Mouse (Mus musculus): ENCODE results near the gene Leo1. TPM values are rescaled to one million over a fixed set of nuclear protein-coding genes. Genes with fewer than 3 reads are reported as not detected.
"Not testable (repeated sequence)": the region's sequence is repeated elsewhere in the genome, so short reads cannot be mapped to it uniquely, and the experiment has no call there.

Gene Leo1
- total RNA-seq, 2 experiments from 2014 or later: 36.6 to 76.8 TPM

DNA sequence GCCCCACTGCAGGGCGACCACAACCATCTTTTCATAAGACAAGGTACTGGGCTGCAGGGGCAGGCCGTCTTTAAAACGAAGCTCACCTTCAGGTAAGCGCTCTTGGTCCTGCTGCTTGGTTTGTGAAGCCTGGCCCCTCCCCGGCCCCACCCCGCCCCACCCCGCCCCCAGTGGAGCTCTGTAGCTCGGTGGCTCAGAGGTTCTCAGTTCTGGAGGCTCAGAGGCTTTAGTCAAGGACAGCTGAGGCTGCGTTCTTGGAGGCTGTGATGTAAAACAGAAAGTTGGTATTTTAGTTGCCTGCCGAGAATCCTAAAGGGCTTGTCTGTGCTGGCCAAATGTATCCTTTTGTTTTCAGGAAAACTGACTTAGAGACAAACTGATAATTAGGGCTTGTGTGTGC, 14.4 kb downstream of the Leo1 start:
- ATAC-seq (replicated peaks; ENCODE audit: low FRiP score, low TSS enrichment, poor library complexity, severe bottlenecking): no peak

DNA sequence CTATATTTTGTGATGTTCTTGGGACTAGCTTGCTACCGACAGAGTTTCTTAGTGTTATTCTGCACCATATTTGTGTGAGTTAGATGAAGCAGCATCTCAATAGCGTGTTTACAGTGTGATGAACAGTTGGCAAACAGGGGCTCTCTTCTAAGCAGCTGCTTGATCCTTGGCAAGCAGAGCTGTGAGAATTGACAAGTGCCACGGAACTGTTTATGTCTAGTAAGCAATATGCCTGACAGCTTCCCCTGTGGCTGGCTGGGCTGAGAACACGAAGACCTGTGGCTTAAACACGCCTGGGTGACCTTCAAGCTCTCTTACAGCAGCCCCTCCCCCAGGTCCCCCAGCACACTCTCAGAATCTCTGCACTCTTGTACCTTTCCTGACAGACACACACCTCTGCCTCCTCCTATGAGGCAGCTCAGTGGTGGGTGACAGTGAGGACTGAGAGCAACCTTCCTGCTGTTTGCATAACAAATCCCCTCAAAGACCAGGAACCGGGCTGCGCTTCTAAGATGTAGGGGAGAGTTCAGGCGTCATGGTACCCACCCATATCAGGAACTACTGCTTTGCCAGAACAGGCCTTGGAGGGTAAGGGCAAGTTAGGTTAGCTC, 21.8 kb downstream of the Leo1 start:
- ATAC-seq (replicated peaks; ENCODE audit: low FRiP score, low TSS enrichment, poor library complexity, severe bottlenecking): no peak

DNA sequence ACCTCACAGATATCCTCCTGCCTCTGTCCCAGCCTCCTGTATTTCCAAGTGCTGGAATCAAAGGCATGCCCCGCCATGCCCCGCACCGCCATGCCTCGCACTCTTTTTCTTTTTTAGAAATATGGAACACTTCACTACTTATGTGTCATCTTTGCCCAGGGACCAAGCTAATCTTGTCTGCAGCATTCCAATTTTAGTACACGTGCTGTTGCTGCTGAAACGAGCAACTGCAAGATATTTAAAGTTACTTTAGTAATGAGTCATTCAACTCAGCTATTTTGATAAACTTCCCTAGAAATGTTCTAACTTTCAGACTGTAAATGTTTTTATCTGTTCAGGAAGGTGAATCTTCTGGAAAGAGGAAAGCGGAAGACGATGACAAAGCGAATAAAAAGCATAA, 24.5 kb downstream of the Leo1 start:
- no peak for ATAC-seq (replicated peaks; ENCODE audit: low FRiP score, low TSS enrichment, poor library complexity, severe bottlenecking)

DNA sequence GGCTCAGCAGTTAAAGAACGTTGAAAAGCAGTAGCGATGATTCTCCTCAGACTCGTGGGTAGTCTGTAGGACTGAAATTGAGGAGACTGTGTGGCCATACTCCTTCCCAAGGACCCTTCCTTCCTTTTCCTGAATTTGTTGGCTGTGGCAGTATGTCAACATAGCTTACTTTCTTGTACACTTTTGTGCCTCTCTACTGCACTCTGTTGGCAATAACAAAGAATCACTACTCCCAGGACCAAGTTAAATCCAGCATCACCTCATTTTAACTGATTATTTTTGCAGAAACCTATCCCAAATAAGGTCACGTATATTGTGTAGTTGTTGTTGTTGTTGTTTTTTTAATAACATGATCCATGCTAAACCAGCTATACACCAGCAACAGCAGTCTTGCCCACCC, 25.3 kb downstream of the Leo1 start:
- ATAC-seq (replicated peaks; ENCODE audit: low FRiP score, low TSS enrichment, poor library complexity, severe bottlenecking): no peak; the same call in 1 of the 2 replicates

DNA sequence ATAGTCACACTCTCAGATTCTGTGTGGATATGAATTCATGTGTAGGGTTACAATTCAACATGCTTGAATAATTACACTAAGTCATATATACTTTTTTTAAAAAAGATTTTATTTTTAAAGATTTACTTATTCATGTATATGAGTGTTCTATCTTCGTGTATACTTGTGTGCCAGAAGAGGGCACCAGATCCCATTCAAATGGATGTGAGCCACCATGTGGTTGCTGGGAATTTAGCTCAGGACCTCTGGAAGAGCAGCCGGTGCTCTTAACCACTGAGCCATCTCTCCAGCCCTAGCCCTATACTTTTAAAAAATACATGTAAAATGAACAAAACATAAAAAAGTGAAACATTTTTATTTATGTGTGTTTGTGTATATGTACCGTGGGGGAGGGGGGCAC, 26.3 kb downstream of the Leo1 start:
- ATAC-seq (replicated peaks; ENCODE audit: low FRiP score, low TSS enrichment, poor library complexity, severe bottlenecking): no peak

DNA sequence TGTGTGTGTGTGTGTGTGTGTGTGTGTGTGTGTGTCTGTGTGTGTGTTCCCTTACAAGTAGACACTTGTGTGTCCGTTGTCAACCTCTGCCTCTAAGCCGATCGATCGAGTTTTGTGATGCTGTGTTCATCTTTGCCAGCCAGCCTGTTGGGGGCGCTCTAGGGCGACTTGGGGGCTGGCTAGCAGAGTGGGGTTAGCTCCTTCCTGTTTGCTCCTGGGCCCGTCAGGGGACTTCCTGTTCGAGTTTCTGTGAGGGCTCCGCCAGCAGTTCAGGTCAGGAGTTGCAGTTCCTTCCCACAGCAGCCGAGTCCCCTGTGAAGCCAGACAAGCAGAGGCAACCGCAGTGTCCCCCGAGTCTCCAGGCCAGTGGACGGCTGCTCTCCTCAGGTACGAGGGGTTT, 27.0 kb downstream of the Leo1 start:
- ATAC-seq (replicated peaks; ENCODE audit: low FRiP score, low TSS enrichment, poor library complexity, severe bottlenecking): peak; percentile 62

DNA sequence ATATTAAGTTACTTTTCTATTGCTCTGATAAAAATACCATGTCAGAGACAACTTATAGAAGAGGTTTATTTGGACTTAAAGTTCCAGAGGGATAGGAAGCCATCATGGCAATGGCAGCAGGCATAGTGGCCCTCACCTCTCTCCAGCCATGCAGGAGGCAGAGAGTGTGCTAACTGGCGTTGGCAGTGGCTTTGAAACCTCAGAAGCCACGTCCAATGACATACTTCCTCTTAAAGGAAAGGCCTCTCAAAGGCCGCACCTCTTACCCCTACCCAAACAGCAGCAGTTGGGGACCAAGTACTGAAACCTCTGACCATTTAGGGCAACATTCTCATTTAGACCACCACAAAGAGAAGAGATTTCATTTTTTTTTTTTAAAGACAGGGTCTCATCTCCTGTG, 35.9 kb downstream of the Leo1 start:
- no peak for ATAC-seq (replicated peaks; ENCODE audit: low FRiP score, low TSS enrichment, poor library complexity, severe bottlenecking)

DNA sequence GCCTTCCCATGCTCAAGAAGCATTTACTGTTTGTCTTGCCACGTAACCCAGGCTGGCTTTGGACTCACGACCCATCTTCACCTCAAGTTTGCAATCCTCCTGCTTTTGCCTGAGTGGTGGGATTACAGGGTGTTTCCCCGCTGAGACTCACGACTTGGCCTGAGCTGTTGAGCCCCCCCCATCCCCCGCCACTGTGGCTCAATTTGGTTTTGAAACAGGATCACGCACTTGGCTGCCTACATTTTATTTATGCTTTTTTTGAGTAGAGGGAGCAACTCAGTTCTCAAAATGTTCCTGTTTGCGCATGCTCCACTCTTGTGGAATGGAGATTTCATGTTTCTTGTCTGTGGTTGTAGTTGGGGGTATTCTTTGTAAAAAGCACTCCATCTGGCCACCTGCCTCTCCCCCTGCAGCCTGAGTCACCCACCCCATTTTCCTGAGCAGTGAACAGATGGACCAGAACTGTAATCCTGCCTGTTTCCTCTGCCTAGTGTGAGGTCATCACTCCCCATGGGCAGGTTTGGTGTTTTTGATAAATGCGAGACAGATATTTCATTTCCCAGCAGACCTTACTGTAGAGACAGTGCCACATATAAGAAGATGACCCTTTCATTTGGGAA, 37.9 kb downstream of the Leo1 start:
- ATAC-seq (replicated peaks; ENCODE audit: low FRiP score, low TSS enrichment, poor library complexity, severe bottlenecking): no peak

DNA sequence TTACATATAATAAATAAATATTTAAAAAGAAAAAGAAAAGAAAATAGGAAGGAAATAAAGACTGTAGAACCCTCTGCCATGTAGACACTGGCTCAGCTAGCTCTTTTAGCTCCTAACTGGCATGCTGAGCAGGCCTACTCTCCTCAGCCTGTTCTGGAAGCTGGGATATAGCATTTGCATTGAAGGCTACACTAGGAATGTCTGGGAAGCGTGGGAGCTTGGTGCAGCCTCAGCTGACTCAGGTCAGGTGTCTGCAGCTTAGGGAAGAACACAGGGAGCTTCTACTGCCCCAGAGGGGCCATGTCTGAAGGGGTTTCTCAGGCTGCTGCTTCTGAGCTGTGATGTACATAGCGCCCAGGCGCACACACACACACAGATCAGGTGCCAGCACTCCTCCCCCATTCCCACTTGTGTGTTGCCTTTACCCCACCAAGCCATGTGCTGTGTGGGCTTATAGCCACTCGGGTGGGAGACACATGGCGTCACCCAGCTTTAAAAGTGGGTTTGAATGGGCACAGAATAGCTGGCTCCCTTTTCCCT, 39.3 kb downstream of the Leo1 start:
- ATAC-seq (replicated peaks; ENCODE audit: low FRiP score, low TSS enrichment, poor library complexity, severe bottlenecking): no peak

DNA sequence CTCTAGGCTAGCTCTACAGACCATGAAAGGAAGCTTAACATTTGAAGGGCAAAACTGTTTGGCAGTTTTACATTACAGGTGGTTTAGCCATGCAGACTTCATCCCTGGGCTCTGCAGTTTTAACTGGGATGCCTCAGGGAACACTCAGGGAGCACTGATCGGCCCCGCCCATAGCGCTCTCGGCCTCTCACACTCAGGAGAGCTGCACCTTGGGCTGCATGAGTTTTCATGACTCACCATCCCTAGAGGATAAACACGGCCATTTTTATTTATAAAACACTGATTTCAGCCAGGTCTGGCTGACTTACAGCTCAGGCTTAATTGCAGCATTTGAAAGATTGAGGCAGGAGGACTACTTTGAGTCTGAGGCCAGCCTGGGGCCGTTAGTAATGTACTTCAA, 43.9 kb downstream of the Leo1 start:
- no peak for ATAC-seq (replicated peaks; ENCODE audit: low FRiP score, low TSS enrichment, poor library complexity, severe bottlenecking)

DNA sequence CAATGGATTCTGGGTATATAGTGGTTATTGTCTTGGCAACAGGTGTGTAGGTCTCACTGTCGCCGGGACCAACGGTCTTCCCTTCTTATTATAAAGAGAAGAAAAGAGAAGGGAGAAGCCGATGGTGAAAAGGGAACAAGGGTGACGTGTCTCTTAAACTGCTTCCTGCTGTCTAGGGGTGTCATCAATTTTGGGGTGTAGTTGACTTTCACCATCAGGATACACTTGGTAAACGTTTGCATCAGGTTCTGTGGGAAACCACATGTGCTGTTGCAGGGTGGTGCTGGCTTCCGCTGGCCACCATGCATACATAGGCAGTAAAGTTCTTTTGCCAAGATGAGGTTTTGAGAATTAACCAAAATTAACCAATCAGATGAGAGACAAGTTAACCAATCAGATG, 46.9 kb downstream of the Leo1 start:
- not testable (repeated sequence) for ATAC-seq (replicated peaks; ENCODE audit: low FRiP score, low TSS enrichment, poor library complexity, severe bottlenecking)

DNA sequence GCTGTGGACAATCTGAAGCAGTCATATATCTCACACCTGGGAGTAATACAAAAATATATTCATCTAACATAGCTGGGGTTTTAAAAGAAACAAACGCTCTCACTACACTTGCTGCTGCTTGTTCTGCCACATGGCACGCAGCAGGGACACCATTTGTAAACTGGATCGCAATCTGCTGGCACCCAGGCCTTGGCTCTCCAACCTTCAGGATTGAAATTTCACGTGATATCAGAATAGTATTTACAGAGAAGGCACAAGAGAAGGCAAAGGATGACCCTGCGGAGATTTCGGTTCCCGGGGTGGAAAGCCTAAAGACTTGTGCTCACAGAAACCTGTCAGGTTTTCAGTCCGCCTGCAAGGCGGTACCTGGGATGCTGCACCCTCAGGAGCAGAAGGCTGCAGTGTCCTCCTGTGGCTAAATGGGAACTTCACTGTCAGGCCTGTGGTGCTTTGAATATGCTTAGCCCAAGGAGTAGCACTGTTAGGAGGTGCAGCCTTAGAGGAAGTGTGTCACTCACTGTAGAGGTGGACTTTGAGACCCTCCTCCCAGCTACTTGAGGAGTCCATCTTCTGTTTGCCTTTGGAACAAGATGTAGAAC, 53.2 kb downstream of the Leo1 start:
- ATAC-seq (replicated peaks; ENCODE audit: low FRiP score, low TSS enrichment, poor library complexity, severe bottlenecking): no peak

DNA sequence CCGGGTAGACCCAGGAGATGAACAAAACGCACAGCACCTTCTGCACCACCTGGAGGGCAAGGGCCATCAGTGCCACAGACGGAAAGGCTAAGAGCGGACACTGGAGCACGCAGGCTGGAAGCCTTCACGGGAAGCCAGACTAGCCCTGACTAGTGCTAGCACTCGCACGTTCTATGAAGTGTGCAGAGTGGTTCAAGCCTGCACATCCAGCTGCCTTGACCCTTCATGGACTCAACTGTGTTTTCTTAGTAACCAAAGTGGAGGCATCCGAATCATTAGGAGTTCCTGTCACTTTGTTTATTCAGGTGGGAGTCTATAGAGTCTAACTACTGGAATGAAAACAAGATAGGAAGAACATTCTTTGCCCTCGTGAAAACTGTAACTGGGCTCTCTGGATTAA, 54.6 kb downstream of the Leo1 start:
- ATAC-seq (replicated peaks; ENCODE audit: low FRiP score, low TSS enrichment, poor library complexity, severe bottlenecking): no peak

DNA sequence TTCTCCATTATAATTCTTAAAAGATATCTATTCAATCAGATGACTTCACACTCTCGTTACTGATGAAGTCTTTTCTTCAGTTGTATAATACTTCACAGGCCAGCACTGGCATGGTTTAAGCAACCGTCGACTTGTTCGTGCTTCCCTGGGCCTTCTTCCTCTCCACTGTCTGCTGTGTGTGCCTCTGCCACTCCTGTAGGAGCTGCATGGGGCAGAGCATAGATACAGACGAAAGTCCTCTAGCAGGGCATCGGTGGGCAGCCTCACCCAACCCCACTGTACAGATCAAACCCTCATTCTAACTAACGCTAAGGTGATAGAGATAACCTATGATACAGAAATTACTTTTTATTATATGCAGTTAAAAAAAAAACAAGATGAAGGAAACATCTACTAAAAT, 57.2 kb downstream of the Leo1 start:
- no peak for ATAC-seq (replicated peaks; ENCODE audit: low FRiP score, low TSS enrichment, poor library complexity, severe bottlenecking)

DNA sequence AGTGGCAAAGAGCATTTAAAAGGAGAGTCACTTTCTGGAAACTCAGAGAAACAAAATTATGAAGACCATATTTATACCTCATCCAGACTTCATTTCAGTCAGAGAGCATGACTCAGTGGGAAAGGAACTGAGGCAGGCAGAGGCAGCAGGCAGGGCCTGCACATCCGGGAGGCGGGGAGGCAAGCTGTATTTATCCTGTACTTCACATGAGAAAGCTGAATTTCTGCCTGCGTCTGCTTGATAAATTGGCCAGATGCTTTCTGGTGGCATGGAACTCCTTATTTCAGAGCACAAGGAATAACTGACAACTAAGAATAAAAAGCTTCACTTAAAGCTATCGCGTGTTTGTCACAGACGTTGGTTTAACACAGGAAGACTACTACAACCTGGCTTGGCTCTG, 63.0 kb downstream of the Leo1 start:
- no peak for ATAC-seq (replicated peaks; ENCODE audit: low FRiP score, low TSS enrichment, poor library complexity, severe bottlenecking)

DNA sequence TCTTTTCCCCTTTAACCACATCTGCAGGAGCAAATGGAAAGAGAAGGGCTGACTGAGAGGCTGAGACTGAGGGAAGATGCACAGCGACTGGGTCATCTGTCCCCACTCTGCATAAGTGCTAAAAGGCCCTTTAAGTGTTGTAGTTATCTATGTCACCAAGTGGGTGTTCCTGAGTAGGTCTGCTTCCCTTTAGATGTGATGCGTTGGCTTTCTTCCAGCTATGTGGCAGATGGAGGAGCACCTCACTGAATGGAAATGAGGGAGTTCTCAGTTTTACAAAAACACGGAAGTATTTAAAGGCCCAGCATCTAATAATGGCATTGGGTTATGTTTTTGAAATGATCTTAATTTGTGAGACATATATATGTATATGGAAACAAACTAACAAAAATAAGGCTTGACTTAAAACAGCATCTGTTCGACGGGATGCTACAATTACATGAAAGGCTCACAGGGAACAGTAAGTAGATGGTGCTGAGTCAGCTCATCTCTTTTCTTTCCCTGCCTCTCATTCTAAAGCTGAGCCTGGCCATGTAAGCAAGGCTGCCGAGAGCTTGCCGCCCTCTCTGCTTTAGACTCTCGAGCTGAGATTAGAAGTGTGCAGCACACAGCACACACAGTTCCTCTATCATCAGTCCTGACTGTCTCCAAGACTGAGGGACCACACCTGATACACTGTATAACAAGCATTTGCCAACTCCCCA, 70.1 kb downstream of the Leo1 start:
- no peak for ATAC-seq (replicated peaks; ENCODE audit: low FRiP score, low TSS enrichment, poor library complexity, severe bottlenecking)

DNA sequence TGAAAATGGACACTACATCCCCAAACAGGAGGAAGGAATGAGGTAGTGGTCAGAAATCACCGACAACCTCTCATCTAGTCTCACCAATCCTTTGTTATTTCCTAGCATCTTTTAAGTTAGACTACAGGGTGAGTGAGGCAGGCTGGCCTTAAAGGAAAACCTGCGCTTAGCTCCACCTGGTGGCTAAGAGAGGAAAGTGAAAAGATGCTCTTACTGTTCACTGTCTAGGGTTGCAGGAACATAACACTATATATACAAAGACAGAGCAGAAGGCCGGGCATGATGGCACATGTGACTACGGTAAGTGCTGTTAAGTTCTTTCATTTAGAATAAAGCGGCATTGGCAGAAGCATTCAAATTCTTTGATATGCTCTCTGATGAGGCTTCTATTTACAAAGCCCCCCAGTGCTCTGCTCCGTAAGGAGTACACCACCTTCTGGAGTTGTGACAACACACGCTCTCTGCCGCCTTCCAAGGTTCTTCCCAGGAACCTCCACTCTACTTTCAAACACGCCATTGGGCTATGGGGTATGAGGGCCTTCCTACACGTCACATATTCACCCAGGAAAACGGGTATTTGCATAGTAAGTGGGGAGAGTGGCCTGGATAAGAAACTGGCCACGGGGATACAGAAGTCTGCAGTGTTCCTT, 74.3 kb downstream of the Leo1 start:
- peak; percentile 97 for ATAC-seq (replicated peaks; ENCODE audit: low FRiP score, low TSS enrichment, poor library complexity, severe bottlenecking)
